Mouse (Mus musculus) thymus, adult 2 months (tissue): ENCODE data around the gene Myh13.

Source experiments
- CTCF ChIP-seq: fragments of 200-500 bp; IDR thresholded peaks from 2 replicates; pipeline ENCODE4 v1.5.1; 2012; ENCODE audit warnings: mild to moderate bottlenecking, control low read depth, low read length, moderate library complexity, borderline replicate concordance; ENCODE audit not compliant: control insufficient read depth, poor library complexity, insufficient read depth; ENCODE audit errors: extremely low read depth
- POLR2A ChIP-seq: fragments of 200-500 bp; IDR thresholded peaks from 2 replicates; pipeline ENCODE4 v1.6.1; 2012; ENCODE audit warnings: mild to moderate bottlenecking, low read length, control low read depth, moderate library complexity; ENCODE audit not compliant: control insufficient read depth, poor library complexity, insufficient read depth; ENCODE audit errors: extremely low read depth

- no peak for TF ChIP-seq POLR2A
- no peak for TF ChIP-seq CTCF
These were observed 44.8 kb upstream of the Myh13 start, which contains the start of gene Myh8 for GRCm38 (mm10) chr11:67276601-67277174.
